Mouse (Mus musculus) left cerebral cortex, adult 9 months (tissue): ENCODE results near the gene Uck1.

Experiments
- DNase-seq, 2 experiments: peaks; one replicate each; pipeline ENCODE4 v3.0.0; 2022; ENCODE audit warnings: low spot score in 2 of 2

Uck1 gene

GRCm38 (mm10) chr2:32258887-32259533 is 949 bp downstream of the Uck1 start:
- DNase-seq = no peak

- no peak for DNase-seq
Observed at GRCm38 (mm10) chr2:32256273-32256672, 3.7 kb downstream of the Uck1 start.

- DNase-seq = no peak
Observed at GRCm38 (mm10) chr2:32254563-32254962, 5.4 kb downstream of the Uck1 start.

GRCm38 (mm10) chr2:32253352-32253751 is 6.6 kb downstream of the Uck1 start:
- DNase-seq = no peak

DNA sequence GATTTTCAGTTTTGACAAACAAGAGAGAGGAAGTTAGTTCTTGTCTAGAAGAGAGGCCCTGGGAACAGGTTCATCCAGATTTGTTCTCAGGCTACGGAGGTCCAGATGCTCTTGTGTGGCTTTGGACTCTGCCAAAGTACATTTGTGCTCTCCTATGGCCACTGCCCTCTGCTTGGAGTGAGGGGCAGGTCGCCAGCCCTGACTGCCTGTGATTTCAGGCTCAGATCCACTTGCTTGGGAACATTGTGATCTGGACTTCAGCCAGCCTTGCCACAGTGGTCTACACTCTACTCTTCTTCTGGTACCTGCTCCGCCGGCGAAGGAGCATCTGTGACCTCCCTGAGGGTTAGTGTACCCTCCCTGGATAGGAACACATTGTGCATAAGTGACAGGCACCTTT is 7.3 kb downstream of the Uck1 start:
- no peak for DNase-seq

- DNase-seq = no peak
Observed at GRCm38 (mm10) chr2:32251791-32252527, 8.0 kb downstream of the Uck1 start.

- no peak for DNase-seq
Observed at GRCm38 (mm10) chr2:32248377-32249361, 11.3 kb downstream of the Uck1 start.

- no peak for DNase-seq
Observed at GRCm38 (mm10) chr2:32246741-32247140, 13.2 kb downstream of the Uck1 start.

DNA sequence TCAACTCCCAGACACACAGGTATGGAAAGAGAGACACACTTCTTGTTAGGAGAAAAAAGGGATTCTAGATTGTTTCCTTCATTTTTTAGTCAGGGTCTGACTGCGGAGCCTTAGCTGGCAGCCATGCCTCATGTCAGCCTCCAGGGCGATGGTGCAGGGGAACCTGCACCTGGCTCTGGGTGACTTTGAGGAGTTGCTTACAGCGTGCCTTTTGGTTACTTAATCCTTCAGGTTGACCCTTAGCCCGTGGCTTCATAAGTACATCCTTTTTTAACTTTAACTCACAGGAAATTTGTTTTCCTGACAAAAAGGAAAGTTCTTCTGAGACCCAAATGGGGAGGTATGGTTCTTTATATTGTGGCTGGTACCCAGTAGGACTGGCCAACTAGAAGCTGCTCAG is 17.0 kb downstream of the Uck1 start:
- no peak for DNase-seq

GRCm38 (mm10) chr2:32240591-32240990 is 19.4 kb downstream of the Uck1 start:
- no peak for DNase-seq

DNA sequence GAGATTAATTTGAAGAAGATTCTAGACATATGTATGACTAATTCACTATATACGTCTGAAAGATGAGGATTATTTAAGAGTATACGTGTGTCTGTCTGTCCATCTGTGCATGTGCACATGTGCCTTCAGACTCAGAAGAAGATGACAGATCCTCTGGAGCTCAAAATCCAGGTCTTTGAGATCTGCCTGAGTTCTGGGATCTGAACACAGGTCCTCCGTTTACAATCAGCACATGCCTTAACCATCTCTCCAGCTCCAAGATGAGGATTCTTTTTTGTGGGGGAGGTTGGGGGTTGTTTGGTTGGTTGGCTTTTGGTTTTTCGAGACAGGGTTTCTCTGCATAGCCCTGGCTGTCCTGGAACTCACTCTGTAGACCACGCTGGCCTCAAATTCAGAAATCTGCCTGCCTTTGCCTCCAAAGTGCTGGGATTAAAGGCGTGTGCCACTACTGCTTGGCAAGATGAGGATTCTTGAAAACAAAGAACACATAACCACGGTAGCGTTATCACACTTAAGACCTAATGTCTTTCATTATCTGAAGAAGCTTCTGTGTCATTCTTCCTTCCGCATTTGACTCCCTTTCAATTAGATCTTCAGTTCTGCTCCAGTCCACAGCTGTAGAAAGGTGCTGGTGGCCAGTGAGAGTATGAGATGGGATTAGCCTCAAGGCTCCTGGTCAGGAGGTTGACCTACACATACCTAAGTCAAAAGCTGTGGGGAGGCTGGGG is 21.1 kb downstream of the Uck1 start:
- no peak for DNase-seq

DNA sequence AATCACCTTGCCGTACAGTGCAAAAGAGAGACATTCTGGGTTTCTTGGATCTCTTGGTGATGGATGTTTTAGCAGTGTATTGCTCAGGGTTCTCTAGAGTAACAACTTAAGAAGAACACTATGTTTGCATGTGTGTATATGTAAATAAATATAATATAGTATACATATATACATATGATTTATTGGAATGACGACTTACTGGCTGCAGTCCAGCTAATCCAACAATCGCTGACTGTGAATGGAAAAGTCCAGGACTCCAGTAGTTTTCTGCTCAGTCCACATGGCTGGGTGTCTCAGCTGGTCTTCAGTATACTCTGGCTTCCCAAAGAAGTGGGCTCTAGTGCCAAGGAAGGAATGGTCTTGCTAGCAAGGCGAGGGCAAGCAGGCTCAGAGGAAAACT is 22.4 kb downstream of the Uck1 start:
- DNase-seq = no peak

- DNase-seq = peak in 1 of 2 experiments; percentile 49
Observed at GRCm38 (mm10) chr2:32236760-32237487, 23.0 kb downstream of the Uck1 start.

DNA sequence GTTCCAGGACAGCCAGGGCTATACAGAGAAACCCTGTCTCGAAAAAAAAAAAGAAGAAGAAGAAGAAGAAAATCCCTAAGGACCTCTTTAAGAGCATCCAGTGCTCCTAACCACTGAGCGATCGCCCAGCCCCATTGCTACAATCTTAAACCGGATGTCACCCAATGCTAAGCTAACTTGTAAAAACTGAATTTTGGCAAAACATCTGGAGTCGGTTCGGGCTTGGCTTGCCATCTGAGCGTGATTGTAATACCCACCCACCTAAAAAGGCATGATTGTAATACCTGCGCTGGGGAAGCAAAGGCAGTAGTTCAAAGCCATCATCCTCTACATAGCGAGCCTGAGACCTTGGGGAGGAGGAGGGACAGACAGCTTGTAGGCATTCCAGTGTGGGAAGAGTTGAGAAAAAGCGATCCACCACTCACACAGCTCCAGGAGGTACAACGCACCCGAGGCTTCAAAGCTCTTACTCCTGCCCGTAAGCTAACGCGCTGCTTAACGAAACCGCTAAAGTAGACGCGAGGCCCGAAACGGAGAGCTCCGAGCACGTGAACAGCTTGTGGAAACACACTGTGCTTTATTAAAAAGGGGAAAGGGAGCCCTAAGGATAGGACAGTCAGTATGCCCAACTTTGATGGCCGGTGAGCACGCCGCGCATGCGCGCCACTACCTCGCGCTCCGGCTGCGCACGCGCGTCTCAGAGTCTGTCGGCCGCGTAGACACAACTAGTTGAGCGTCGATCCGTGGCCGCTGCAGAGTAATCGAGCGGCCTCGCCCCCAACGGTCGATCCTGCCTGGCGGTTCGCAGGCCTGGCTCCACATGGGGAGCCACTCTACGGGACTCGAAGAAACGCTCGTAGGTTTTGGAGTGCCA is 23.8 kb downstream of the Uck1 start, which contains the start of gene Pomt1:
TSS of gene Pomt1 (plus strand) at position 705 of the 874 bp plus-strand sequence.
- peak; percentile 79 to 92 for DNase-seq

DNA sequence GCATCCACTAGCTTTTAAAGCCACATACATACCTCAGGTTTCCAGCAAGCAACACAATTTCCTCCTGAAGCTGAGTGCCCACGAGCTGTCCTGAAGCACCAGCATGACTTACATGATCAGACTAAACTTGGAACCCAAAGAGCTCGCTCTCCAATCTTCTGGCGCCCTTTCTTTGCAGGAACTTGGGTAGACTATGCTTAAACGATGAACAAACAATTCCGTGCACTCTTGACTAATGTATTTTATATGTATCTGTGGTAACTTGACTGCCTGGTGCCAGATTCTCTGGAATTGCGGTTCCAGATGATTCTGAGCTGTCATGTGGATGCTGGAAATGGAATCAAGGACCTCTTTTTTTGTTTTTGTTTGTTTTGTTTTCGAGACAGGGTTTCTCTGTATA is 24.5 kb downstream of the Uck1 start:
- no peak for DNase-seq

GRCm38 (mm10) chr2:32222057-32222456 is 37.9 kb downstream of the Uck1 start:
- DNase-seq = no peak

GRCm38 (mm10) chr2:32221577-32221976 is 38.4 kb downstream of the Uck1 start:
- peak in 1 of 2 experiments; percentile 33 for DNase-seq

DNA sequence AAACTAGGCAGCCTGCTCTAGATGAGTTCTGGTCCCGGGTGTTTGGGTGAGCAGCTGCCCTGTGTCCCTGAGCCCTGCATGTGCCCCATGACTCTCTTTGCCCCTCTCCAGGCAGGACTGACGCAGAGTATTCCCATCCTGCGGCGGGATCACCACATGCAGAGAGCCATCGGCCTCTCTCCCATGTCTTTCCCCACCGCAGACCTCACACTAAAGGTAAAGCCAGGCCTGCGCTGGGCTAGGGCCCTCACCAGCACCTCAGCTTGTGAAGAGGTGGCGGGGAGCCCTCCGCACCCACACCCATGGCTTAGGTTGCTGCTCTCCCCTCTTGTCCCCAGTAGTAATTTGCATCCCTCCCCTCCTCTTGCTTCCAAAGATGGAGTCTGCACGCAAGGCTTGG is 39.0 kb downstream of the Uck1 start:
- no peak for DNase-seq

DNA sequence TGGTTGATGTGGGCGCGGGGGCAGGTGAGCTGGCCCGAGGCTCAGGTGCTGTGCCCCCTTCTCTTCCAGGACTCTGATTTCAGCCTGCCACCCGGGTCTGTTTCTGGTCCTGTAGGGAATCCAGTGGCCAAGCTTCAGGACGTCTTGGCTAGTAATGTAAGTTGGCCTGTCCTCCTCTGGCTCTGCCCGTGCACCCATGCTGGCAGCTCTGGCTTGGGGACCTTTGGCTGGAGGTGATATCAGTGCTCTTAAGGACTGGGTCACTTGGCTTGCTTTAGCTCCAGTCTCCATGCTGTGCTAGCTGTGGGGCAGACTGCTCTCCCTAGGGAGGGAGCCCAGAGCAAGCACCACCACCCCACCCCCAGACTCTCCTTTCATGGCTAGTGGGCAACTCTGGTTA is 39.9 kb downstream of the Uck1 start:
- no peak for DNase-seq

GRCm38 (mm10) chr2:32219501-32219900 is 40.5 kb downstream of the Uck1 start:
- DNase-seq = no peak
